Mouse (Mus musculus) liver, postnatal 0 days (tissue): ENCODE measurements at regions not wholly inside any gene's neighbourhood (a gene's known extent, or its start where the extent isn't known, plus 50 kb on each side); places are given as distances from the start of the nearest gene placed in this dataset.

ENCODE experiments used
- ATAC-seq: fragments of 200-750 bp; cut with Nextera tagmentation; 2 replicates; pipeline ENCODE4 v1.8.0; 2017; ENCODE audit warnings: mild to moderate bottlenecking, moderate library complexity
- DNase-seq: peaks from one replicate; pipeline ENCODE4 v3.0.0-alpha.2; 2016
- H3K27ac ChIP-seq: fragments of 300-500 bp; sonication (generic); 2 replicates; pipeline ENCODE4 v1.5.1; 2014; ENCODE audit warnings: antibody characterized with exemption, moderate library complexity, mild to moderate bottlenecking, low read depth
- H3K27me3 ChIP-seq: fragments of 300-500 bp; sonication (generic); 2 replicates; pipeline ENCODE4 v1.6.1; 2014; ENCODE audit warnings: low read length, control low read depth, mixed read lengths; ENCODE audit not compliant: insufficient read depth
- H3K36me3 ChIP-seq: fragments of 300-500 bp; sonication (generic); replicated peaks from 2 replicates; pipeline ENCODE4 v1.6.1; 2014; ENCODE audit warnings: mild to moderate bottlenecking, control low read depth, low read length, moderate library complexity, mixed read lengths; ENCODE audit not compliant: insufficient read depth
- H3K4me1 ChIP-seq: fragments of 300-500 bp; sonication (generic); 2 replicates; pipeline ENCODE4 v1.6.1; 2014; ENCODE audit warnings: antibody characterized with exemption, mild to moderate bottlenecking, control low read depth; ENCODE audit not compliant: insufficient read depth
- H3K4me2 ChIP-seq: fragments of 300-500 bp; sonication (generic); 2 replicates; pipeline ENCODE4 v1.6.1; 2014; ENCODE audit warnings: low read depth, mild to moderate bottlenecking, low read length, moderate library complexity, mixed read lengths
- H3K4me3 ChIP-seq: fragments of 300-500 bp; sonication (generic); 2 replicates; pipeline ENCODE4 v1.5.1; 2014; ENCODE audit warnings: low read depth, low read length
- H3K9ac ChIP-seq: fragments of 300-500 bp; sonication (generic); replicated peaks from 2 replicates; pipeline ENCODE4 v1.6.1; 2014; ENCODE audit warnings: mild to moderate bottlenecking, moderate library complexity
- H3K9me3 ChIP-seq: fragments of 300-500 bp; sonication (generic); 2 replicates; pipeline ENCODE4 v1.6.1; 2016; ENCODE audit warnings: mild to moderate bottlenecking, control low read depth, low read length, mixed read lengths
- CTCF ChIP-seq: sonication (generic); IDR thresholded peaks from 2 replicates; pipeline ENCODE4 v1.5.1; 2016; ENCODE audit warnings: antibody characterized with exemption, low read depth
- EP300 ChIP-seq: IDR thresholded peaks from 2 replicates; pipeline ENCODE4 v1.6.1; 2016; ENCODE audit warnings: antibody characterized with exemption, low read depth, mild to moderate bottlenecking
- WGBS: fragments of 180-500 bp; shearing (Covaris S2); extraction: QIAGEN DNeasy Blood & Tissue Kit; methylation state at CpG from one replicate; pipeline ENCODE4 v1.1.7; 2014; ENCODE audit not compliant: insufficient replicate concordance; 5-methylcytosine and 5-hydroxymethylcytosine counted together

GRCm38 (mm10) chr10:92312278-92312677, 409.9 kb downstream of the Nedd1 start:
- no peak overlapping the region for H3K4me3 ChIP-seq
- H3K36me3 ChIP-seq = no peaks in the 10 kb centered on the region
- H3K27ac ChIP-seq = no peak overlapping the region
- no peaks in the 10 kb centered on the region for H3K27me3 ChIP-seq
- no peak overlapping the region for H3K9ac ChIP-seq
- DNase-seq = no peak
- H3K4me1 ChIP-seq = no peaks in the 10 kb centered on the region
- H3K4me2 ChIP-seq = no peak overlapping the region
- ATAC-seq = no peak
- H3K9me3 ChIP-seq = no peaks in the 10 kb centered on the region
- 75% methylated on average over 6 of the region's 6 CpGs for WGBS
- TF ChIP-seq CTCF = no peak
- TF ChIP-seq EP300 = no peak

- Histone ChIP-seq H3K27ac (no peak overlapping the region), H3K4me2 (no peak overlapping the region), H3K9ac (no peak overlapping the region), H3K4me1 (no peaks in the 10 kb centered on the region), H3K36me3 (no peaks in the 10 kb centered on the region), H3K27me3 (no peaks in the 10 kb centered on the region), H3K4me3 (no peak overlapping the region), H3K9me3 (no peaks in the 10 kb centered on the region)
- ATAC-seq (no peak), DNase-seq (no peak)
- TF ChIP-seq EP300 (no peak), CTCF (no peak)
- 70% methylated on average over 3 of the region's 3 CpGs for whole genome bisulfite sequencing
These were observed 413.6 kb downstream of the Nedd1 start for GRCm38 (mm10) chr10:92308643-92309042.

GRCm38 (mm10) chr10:92307861-92308260, 414.4 kb downstream of the Nedd1 start:
- TF ChIP-seq EP300 (no peak), CTCF (peak; percentile 62)
- DNase-seq (no peak), ATAC-seq (no peak)
- Histone ChIP-seq H3K27ac (no peak overlapping the region), H3K36me3 (no peaks in the 10 kb centered on the region), H3K27me3 (no peaks in the 10 kb centered on the region), H3K4me2 (no peak overlapping the region), H3K4me3 (no peak overlapping the region), H3K4me1 (no peaks in the 10 kb centered on the region), H3K9me3 (no peaks in the 10 kb centered on the region), H3K9ac (no peak overlapping the region)
- 19% methylated on average over 3 of the region's 3 CpGs for WGBS

GRCm38 (mm10) chr10:92298693-92299092, 423.5 kb downstream of the Nedd1 start:
- H3K36me3 ChIP-seq = no peaks in the 10 kb centered on the region
- H3K4me3 ChIP-seq = no peak overlapping the region
- WGBS = 67% methylated on average over 13 of the region's 13 CpGs
- no peak for DNase-seq
- no peak overlapping the region for H3K4me2 ChIP-seq
- H3K27ac ChIP-seq = no peak overlapping the region
- H3K27me3 ChIP-seq = no peaks in the 10 kb centered on the region
- no peaks in the 10 kb centered on the region for H3K4me1 ChIP-seq
- no peak overlapping the region for H3K9ac ChIP-seq
- no peaks in the 10 kb centered on the region for H3K9me3 ChIP-seq
- TF ChIP-seq EP300 (no peak), CTCF (no peak)
- no peak for ATAC-seq

- Histone ChIP-seq H3K4me1 (no peaks in the 10 kb centered on the region), H3K27me3 (no peaks in the 10 kb centered on the region), H3K4me2 (no peak overlapping the region), H3K9ac (no peak overlapping the region), H3K27ac (no peak overlapping the region), H3K36me3 (no peaks in the 10 kb centered on the region), H3K9me3 (no peaks in the 10 kb centered on the region), H3K4me3 (no peak overlapping the region)
- DNase-seq (no peak), ATAC-seq (no peak)
- WGBS = 71% methylated on average over 4 of the region's 4 CpGs
- no peak for TF ChIP-seq CTCF
- TF ChIP-seq EP300 = no peak
These were observed 425.4 kb downstream of the Nedd1 start for GRCm38 (mm10) chr10:92296837-92297236.

GRCm38 (mm10) chr10:92296303-92296702, 425.9 kb downstream of the Nedd1 start:
- no peaks in the 10 kb centered on the region for H3K4me1 ChIP-seq
- 89% methylated on average over 9 of the region's 9 CpGs for WGBS
- DNase-seq = no peak
- H3K27me3 ChIP-seq = no peaks in the 10 kb centered on the region
- no peak for ATAC-seq
- H3K9me3 ChIP-seq = no peaks in the 10 kb centered on the region
- H3K27ac ChIP-seq = no peak overlapping the region
- H3K9ac ChIP-seq = no peak overlapping the region
- TF ChIP-seq CTCF (no peak), EP300 (no peak)
- no peaks in the 10 kb centered on the region for H3K36me3 ChIP-seq
- H3K4me3 ChIP-seq = no peak overlapping the region
- no peak overlapping the region for H3K4me2 ChIP-seq

- no peaks in the 10 kb centered on the region for H3K36me3 ChIP-seq
- no peak overlapping the region for H3K4me3 ChIP-seq
- H3K9me3 ChIP-seq = no peaks in the 10 kb centered on the region
- DNase-seq = no peak
- no peaks in the 10 kb centered on the region for H3K4me1 ChIP-seq
- H3K4me2 ChIP-seq = no peak overlapping the region
- ATAC-seq = no peak
- no peak for TF ChIP-seq EP300
- TF ChIP-seq CTCF = no peak
- no peak overlapping the region for H3K27ac ChIP-seq
- no peak overlapping the region for H3K9ac ChIP-seq
- no peaks in the 10 kb centered on the region for H3K27me3 ChIP-seq
- 34% methylated on average over 4 of the region's 4 CpGs for WGBS
These were observed 429.0 kb downstream of the Nedd1 start for GRCm38 (mm10) chr10:92293261-92293660.
